Mouse (Mus musculus) midbrain, embryonic 13.5 days (tissue): Measurements from ENCODE around the gene Commd3. TPM values are rescaled to one million over a fixed set of nuclear protein-coding genes. Genes with fewer than 3 reads are reported as not detected.

ENCODE experiments used
- ATAC-seq: fragments of 200-750 bp; cut with Nextera tagmentation; 2 replicates; pipeline ENCODE4 v1.8.0; 2017; ENCODE audit warnings: mild to moderate bottlenecking, moderate TSS enrichment, moderate library complexity
- H3K27ac ChIP-seq: fragments of 300-500 bp; sonication (generic); 2 replicates; pipeline ENCODE4 v1.5.1; 2015; ENCODE audit warnings: inconsistent platforms, mild to moderate bottlenecking, moderate library complexity
- H3K27me3 ChIP-seq: fragments of 300-500 bp; sonication (generic); 2 replicates; pipeline ENCODE4 v1.6.1; 2015; ENCODE audit warnings: mild to moderate bottlenecking, inconsistent platforms
- H3K36me3 ChIP-seq: fragments of 300-500 bp; sonication (generic); 2 replicates; pipeline ENCODE4 v1.6.1; 2015; ENCODE audit warnings: mild to moderate bottlenecking, inconsistent platforms
- H3K4me1 ChIP-seq: fragments of 300-500 bp; sonication (generic); replicated peaks from 2 replicates; pipeline ENCODE4 v1.6.1; 2015; ENCODE audit warnings: inconsistent platforms
- H3K4me2 ChIP-seq: fragments of 300-500 bp; sonication (generic); replicated peaks from 2 replicates; pipeline ENCODE4 v1.6.1; 2015; ENCODE audit warnings: moderate library complexity, mild to moderate bottlenecking, inconsistent platforms
- H3K4me3 ChIP-seq: fragments of 300-500 bp; sonication (generic); replicated peaks from 2 replicates; pipeline ENCODE4 v1.5.1; 2015; ENCODE audit warnings: mild to moderate bottlenecking, inconsistent platforms
- H3K9ac ChIP-seq: fragments of 300-500 bp; sonication (generic); replicated peaks from 2 replicates; pipeline ENCODE4 v1.6.1; 2015; ENCODE audit warnings: mild to moderate bottlenecking, inconsistent platforms
- H3K9me3 ChIP-seq: fragments of 300-500 bp; sonication (generic); 2 replicates; pipeline ENCODE4 v1.6.1; 2016; ENCODE audit warnings: mild to moderate bottlenecking, inconsistent platforms
- WGBS: fragments of 180-500 bp; shearing (Covaris S2); methylation state at CpG from one replicate; pipeline ENCODE4 v1.1.7; 2015; 5-methylcytosine and 5-hydroxymethylcytosine counted together
- polyA plus RNA-seq: library from polyadenylated mRNA; unstranded; fragments of >200 nt; fragmentation: Nextera tagmentation; extraction: Ambion mirVana; gene quantifications from 2 replicates; pipeline ENCODE4 v1.2.1, GENCODE M21; 2015

Gene Commd3
- polyA plus RNA-seq: 189 and 191 TPM in 2 replicates

DNA sequence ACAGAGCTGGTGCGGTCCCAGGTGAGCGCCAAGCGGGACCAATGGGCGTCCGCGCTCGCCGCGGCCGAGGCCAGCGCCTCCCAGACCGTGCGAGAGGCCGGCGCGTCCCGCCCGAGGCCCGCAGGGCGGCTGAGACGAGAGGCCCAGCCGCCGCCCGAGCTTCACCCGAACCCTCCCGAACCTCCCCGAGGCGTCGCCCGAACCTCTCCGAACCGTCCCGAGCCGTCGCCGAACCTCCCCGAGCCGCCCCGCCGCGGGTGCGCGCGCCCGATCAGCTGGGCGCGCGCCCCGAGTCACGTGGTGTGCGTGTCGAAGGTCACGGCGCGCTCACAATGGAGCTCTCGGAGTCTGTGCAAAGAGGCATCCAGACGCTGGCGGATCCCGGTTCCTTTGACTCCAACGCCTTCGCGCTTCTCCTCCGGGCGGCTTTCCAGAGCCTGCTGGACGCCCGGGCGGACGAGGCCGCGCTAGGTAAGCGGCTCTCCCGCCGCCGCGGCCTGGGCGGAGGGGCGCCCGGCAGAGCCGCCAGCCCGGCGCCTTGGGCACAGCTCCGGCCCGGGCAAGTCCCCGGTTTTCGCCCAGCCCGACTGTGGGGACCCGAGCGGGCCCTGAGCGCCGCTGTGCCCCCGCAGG, at the start of gene Commd3:
TSS of gene Commd3 (plus strand) at position 252 of the 633 bp plus-strand sequence.
- peaks cover 22% of the 10 kb centered on the region for H3K4me1 ChIP-seq
- no peaks in the 10 kb centered on the region for H3K36me3 ChIP-seq
- H3K9ac ChIP-seq: peak within 1 kb of the TSS; percentile 99
- WGBS: under 1% methylated on average over 90 of the region's 91 CpGs
- H3K27ac ChIP-seq: peak within 1 kb of the TSS; percentile 99
- H3K27me3 ChIP-seq: peaks cover 27% of the 10 kb centered on the region
- peak within 1 kb of the TSS; percentile 88 for H3K4me2 ChIP-seq
- peak; percentile 91 for ATAC-seq
- peak within 1 kb of the TSS; percentile 71 for H3K4me3 ChIP-seq
- H3K9me3 ChIP-seq: no peaks in the 10 kb centered on the region

GRCm38 (mm10) chr2:18623219-18623618, 49.0 kb upstream of the Commd3 start:
- ATAC-seq: no peak
- H3K36me3 ChIP-seq: no peaks in the 10 kb centered on the region
- H3K4me1 ChIP-seq: no peaks in the 10 kb centered on the region
- H3K9ac ChIP-seq: no peak overlapping the region
- no peak overlapping the region for H3K4me3 ChIP-seq
- no peak overlapping the region for H3K27ac ChIP-seq
- H3K9me3 ChIP-seq: no peaks in the 10 kb centered on the region
- WGBS: 77% methylated on average over 10 of the region's 10 CpGs
- H3K4me2 ChIP-seq: no peak overlapping the region
- H3K27me3 ChIP-seq: no peaks in the 10 kb centered on the region; the same call in 1 of the 2 replicates

- no peaks in the 10 kb centered on the region for H3K27me3 ChIP-seq
- no peaks in the 10 kb centered on the region for H3K4me1 ChIP-seq
- H3K9me3 ChIP-seq: no peaks in the 10 kb centered on the region
- H3K4me3 ChIP-seq: no peak overlapping the region
- H3K36me3 ChIP-seq: no peaks in the 10 kb centered on the region
- no peak overlapping the region for H3K9ac ChIP-seq
- H3K27ac ChIP-seq: no peak overlapping the region
- ATAC-seq: no peak
- no peak overlapping the region for H3K4me2 ChIP-seq
- WGBS: 90% methylated on average over 5 of the region's 5 CpGs
Measured at GRCm38 (mm10) chr2:18630547-18630946, 41.6 kb upstream of the Commd3 start.

DNA sequence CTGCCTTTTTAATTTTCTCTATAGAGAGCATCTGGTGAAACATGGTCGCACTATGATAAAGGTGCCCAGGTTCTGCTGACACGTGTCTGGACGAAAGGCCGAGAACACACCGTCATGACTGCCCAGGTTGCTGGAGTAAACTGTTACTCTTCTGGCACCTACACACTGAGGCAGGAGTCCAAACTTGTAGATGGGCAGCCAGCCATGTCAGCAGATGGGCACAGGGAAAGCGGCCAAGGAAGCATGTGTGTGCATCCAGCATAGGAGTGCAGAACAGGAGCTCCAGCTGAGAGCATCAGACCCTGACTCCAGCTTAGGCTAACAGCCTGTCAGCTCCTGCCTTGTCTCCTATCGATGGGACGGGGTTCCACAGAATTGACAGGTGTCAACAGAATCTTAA, 37.1 kb upstream of the Commd3 start:
- WGBS: 87% methylated on average over 8 of the region's 8 CpGs
- H3K27me3 ChIP-seq: no peaks in the 10 kb centered on the region
- no peak overlapping the region for H3K27ac ChIP-seq
- no peaks in the 10 kb centered on the region for H3K9me3 ChIP-seq
- H3K36me3 ChIP-seq: no peaks in the 10 kb centered on the region
- H3K4me3 ChIP-seq: no peak overlapping the region
- no peak overlapping the region for H3K4me2 ChIP-seq
- H3K9ac ChIP-seq: no peak overlapping the region
- no peaks in the 10 kb centered on the region for H3K4me1 ChIP-seq
- ATAC-seq: 0 out of 2 replicates have a peak, but pooled peaks have one; percentile 48

DNA sequence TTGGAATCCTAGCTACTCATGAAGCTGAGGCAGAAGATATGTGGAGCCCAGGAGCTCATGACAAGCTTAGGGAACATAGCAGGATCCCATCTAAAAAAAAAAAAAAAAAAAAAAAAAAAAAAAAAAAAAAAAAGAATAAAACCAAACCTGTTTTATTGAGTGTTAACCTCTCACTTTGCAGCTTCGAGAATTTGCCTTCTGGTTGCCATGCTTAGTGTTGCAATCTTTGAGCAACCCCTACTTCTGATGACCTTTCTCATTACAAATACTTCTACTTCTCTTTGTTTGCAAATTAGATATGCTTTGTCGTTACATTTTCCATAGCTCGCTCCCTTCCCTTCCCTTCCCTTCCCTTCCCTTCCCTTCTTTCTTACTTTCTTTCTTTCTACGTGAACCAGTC, 23.6 kb upstream of the Commd3 start:
- no peak overlapping the region for H3K4me3 ChIP-seq
- WGBS: 82% methylated on average over 4 of the region's 4 CpGs
- H3K9me3 ChIP-seq: no peaks in the 10 kb centered on the region
- ATAC-seq: no peak
- no peak overlapping the region for H3K27ac ChIP-seq
- no peaks in the 10 kb centered on the region for H3K27me3 ChIP-seq
- no peak overlapping the region for H3K4me2 ChIP-seq
- H3K36me3 ChIP-seq: no peaks in the 10 kb centered on the region
- H3K4me1 ChIP-seq: no peaks in the 10 kb centered on the region
- no peak overlapping the region for H3K9ac ChIP-seq

- H3K36me3 ChIP-seq: no peaks in the 10 kb centered on the region
- H3K27me3 ChIP-seq: no peaks in the 10 kb centered on the region
- no peaks in the 10 kb centered on the region for H3K9me3 ChIP-seq
- H3K27ac ChIP-seq: no peak overlapping the region
- H3K4me1 ChIP-seq: no peaks in the 10 kb centered on the region
- ATAC-seq: no peak
- no peak overlapping the region for H3K4me3 ChIP-seq
- WGBS: 82% methylated on average over 5 of the region's 5 CpGs
- no peak overlapping the region for H3K9ac ChIP-seq
- no peak overlapping the region for H3K4me2 ChIP-seq
Measured at GRCm38 (mm10) chr2:18654821-18655220, 17.4 kb upstream of the Commd3 start.

DNA sequence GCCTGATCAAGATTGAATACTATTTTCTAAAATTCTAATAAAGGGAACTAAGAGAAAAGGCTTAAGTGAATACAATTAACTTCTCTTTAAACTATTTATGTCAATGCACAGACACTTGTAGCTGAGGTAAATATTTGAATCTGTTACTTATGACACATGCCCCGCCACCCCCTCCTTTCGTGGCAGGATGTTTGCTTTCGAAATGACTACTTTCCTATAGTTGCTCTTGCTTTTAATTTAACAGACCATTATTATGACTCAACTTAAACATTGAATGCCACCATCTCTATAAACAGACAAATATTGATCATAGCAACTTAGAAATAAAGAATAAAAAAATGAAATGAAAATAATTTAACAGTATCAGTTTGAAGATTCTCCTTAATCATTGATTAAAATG, 8.2 kb upstream of the Commd3 start:
- Histone ChIP-seq H3K27ac (no peak overlapping the region), H3K9ac (no peak overlapping the region), H3K4me2 (no peak overlapping the region), H3K27me3 (peaks cover 8% of the 10 kb centered on the region; the same call in 1 of the 2 replicates), H3K4me1 (no peaks in the 10 kb centered on the region), H3K4me3 (no peak overlapping the region), H3K9me3 (no peaks in the 10 kb centered on the region), H3K36me3 (no peaks in the 10 kb centered on the region)
- WGBS: 93% methylated on average over 3 of the region's 3 CpGs
- ATAC-seq: no peak

DNA sequence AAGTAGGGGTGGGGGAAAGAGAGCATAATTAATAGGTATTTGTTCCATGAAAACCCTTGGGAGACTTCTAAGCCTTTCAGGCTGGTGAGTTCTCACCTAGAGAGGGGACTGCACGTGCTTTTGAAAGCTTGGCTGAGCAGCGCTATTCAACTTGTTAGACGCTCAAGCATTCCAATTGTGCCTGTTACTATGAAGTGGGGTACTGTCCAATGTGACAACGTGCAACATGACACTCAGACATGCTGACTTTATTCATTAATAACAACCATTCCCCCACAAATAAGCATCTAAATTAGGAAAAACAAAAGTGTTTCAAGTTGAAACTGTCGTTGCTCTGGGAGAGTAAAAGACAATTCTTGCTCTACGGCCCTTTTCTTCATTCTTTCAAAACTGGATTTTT, 1.1 kb upstream of the Commd3 start:
- Histone ChIP-seq H3K27ac (no peak overlapping the region), H3K27me3 (peaks cover 27% of the 10 kb centered on the region), H3K36me3 (no peaks in the 10 kb centered on the region), H3K4me3 (no peak overlapping the region), H3K9me3 (no peaks in the 10 kb centered on the region), H3K4me1 (peaks cover 22% of the 10 kb centered on the region), H3K4me2 (0 out of 2 replicates have a peak overlapping the region, but pooled peaks have one; percentile 20), H3K9ac (no peak overlapping the region)
- WGBS: 3% methylated on average over 6 of the region's 6 CpGs
- ATAC-seq: no peak

DNA sequence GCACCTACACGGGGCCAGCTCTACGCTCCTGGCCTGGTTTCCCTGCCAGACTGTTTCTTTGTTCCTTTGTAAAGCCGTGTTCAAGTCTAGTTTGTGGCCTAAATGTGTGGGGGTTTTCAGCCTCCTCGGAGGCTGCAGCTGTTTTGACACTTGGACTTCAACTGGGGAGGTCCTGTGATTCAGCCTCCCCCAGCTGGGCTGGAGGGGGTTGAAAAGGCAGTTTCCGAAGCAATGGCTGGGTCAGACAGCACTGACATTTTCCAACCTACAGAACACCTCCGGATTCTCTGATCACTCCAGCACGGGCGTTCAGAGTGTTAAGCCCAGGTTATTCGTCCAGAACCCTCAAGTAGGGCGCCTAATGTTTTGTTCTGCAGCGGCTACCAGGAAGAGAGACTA, 581 bp downstream of the Commd3 start:
- H3K4me2 ChIP-seq: peak overlapping the region; percentile 88
- peaks cover 22% of the 10 kb centered on the region for H3K4me1 ChIP-seq
- H3K9me3 ChIP-seq: no peaks in the 10 kb centered on the region
- ATAC-seq: no peak
- H3K27ac ChIP-seq: peak overlapping the region; percentile 99
- H3K36me3 ChIP-seq: no peaks in the 10 kb centered on the region
- peaks cover 24% of the 10 kb centered on the region for H3K27me3 ChIP-seq
- peak overlapping the region; percentile 71 for H3K4me3 ChIP-seq
- WGBS: under 1% methylated on average over 11 of the region's 11 CpGs
- peak overlapping the region; percentile 99 for H3K9ac ChIP-seq

DNA sequence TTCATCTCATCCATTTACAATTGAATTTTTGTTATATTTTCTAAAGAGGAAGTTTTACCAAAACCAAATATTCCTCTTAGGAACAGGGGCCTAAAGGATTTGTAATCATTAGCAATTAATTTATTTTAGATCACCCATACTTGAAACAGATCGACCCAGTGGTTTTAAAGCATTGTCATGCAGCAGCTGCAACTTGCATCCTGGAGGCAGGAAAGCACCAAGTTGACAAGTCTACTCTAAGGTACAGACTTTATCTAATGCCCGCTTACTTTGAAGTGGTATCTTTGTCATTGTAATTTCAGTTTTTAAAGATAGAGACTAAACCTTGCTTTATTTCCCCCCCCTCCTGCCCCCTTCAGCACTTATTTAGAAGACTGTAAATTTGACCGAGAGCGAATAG, 1.6 kb downstream of the Commd3 start:
- no peak overlapping the region for H3K9ac ChIP-seq
- H3K27ac ChIP-seq: no peak overlapping the region
- 45% methylated on average over 4 of the region's 4 CpGs for WGBS
- no peak overlapping the region for H3K4me3 ChIP-seq
- H3K9me3 ChIP-seq: no peaks in the 10 kb centered on the region
- H3K36me3 ChIP-seq: no peaks in the 10 kb centered on the region
- ATAC-seq: no peak
- peaks cover 20% of the 10 kb centered on the region for H3K27me3 ChIP-seq
- peaks cover 31% of the 10 kb centered on the region for H3K4me1 ChIP-seq
- peak overlapping the region; percentile 19; the same call in 1 of the 2 replicates for H3K4me2 ChIP-seq

- Histone ChIP-seq H3K27ac (no peak overlapping the region), H3K36me3 (no peaks in the 10 kb centered on the region), H3K4me2 (peak overlapping the region; percentile 19; the same call in 1 of the 2 replicates), H3K27me3 (peaks cover 24% of the 10 kb centered on the region), H3K9ac (no peak overlapping the region), H3K4me3 (no peak overlapping the region), H3K4me1 (peaks cover 35% of the 10 kb centered on the region), H3K9me3 (no peaks in the 10 kb centered on the region)
- 42% methylated on average over 4 of the region's 4 CpGs for WGBS
- ATAC-seq: no peak
Measured at GRCm38 (mm10) chr2:18674193-18674902, 2.2 kb downstream of the Commd3 start.

DNA sequence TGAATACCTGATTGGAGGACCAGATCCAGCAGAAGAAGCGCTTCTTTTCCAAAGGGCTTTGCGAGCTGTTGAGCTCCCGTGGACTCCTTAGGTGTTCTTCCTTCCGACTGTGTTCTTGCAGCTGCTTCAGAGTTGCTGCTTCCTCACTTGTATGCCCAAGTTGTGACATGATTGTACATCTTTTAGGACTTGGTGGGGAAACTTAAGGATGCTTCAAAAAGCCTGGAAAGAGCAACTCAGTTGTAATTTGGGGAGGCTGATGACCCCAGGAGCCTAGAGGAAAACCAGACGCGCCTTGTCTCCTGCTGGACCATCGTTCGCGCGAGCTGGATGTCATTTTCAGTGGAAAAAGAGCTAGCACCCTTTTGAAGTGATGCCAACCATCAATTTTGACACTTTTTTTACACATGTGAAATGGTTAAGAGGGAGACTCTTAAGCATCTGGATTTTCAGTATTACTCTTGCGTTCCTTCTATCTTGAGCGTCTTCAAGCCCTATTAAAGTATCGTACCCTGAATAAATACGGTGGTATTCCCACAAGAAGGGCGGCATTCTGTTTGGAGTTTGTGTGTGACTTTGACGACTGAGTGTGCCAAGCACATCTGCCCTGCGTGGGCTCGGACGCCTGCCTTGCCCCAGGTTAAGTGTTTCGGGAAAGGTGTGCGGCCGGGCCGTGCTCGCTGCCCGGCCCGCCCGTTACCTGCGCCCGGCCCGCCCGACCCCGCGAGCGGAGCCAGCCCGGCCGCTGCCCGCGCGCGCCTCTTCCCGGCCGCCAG, 3.7 kb downstream of the Commd3 start:
- peak overlapping the region; percentile 89 for H3K4me3 ChIP-seq
- H3K4me2 ChIP-seq: peak overlapping the region; percentile 85
- peak overlapping the region; percentile 96 for H3K9ac ChIP-seq
- H3K9me3 ChIP-seq: no peaks in the 10 kb centered on the region
- no peak for ATAC-seq
- H3K27ac ChIP-seq: peak overlapping the region; percentile 98
- H3K4me1 ChIP-seq: peaks cover 48% of the 10 kb centered on the region
- WGBS: 4% methylated on average over 40 of the region's 42 CpGs
- peaks cover 40% of the 10 kb centered on the region for H3K27me3 ChIP-seq
- no peaks in the 10 kb centered on the region for H3K36me3 ChIP-seq
